27 mouse cellular contexts compared by ENCODE assay signal in genomic region chr10:59887432-59887831, GRCm38 (mm10). TPM values are rescaled to one million over a fixed set of nuclear protein-coding genes. Genes with fewer than 3 reads are reported as not detected.
DNase-seq lines count a peak whose midpoint lies in the region; ATAC-seq and TF ChIP-seq lines count a peak whose summit lies in the region.
"Had no signal": no experiment of that assay in that cellular context is flagged by ENCODE, and none has a peak within 500 bp of the region (broad histone marks: within the 10 kb centered on the region; RNA-seq: fewer than 3 reads in every experiment).

No protein-coding gene starts in this region.

- no peak overlapping the region for H3K4me3 ChIP-seq in liver, embryonic 13.5 days (replicated peaks)
- H3K4me3 ChIP-seq in liver, embryonic 15.5 days (replicated peaks), result no peak overlapping the region
- H3K4me3 ChIP-seq in megakaryocyte, embryonic 14.5 days (replicated peaks), result peak overlapping the region; percentile 25
- no peak overlapping the region for H3K4me3 ChIP-seq in stomach, postnatal 0 days (ENCODE audit: low read depth, low read length)
- H3K4me3 ChIP-seq: embryonic facial prominence, embryonic 13.5 days; forebrain, embryonic 10.5 days; forebrain, embryonic 15.5 days; hindbrain, embryonic 12.5 days; left cerebral cortex, adult 2 months; midbrain, embryonic 12.5 days; neural tube, embryonic 15.5 days had no signal

- no peak for TF ChIP-seq CTCF in stomach, postnatal 0 days (IDR thresholded peaks at IDR 0.05; ENCODE audit: low read depth)

- H3K27ac ChIP-seq in liver, embryonic 13.5 days, result peak overlapping the region; percentile 78
- H3K27ac ChIP-seq in liver, embryonic 15.5 days (replicated peaks), result peak overlapping the region; percentile 67
- no peak overlapping the region for H3K27ac ChIP-seq in stomach, postnatal 0 days (replicated peaks)
- H3K27ac ChIP-seq: embryonic facial prominence, embryonic 13.5 days; forebrain, embryonic 10.5 days; forebrain, embryonic 15.5 days; hindbrain, embryonic 12.5 days; kidney, postnatal 0 days; left cerebral cortex, adult 2 months; midbrain, embryonic 12.5 days; neural tube, embryonic 15.5 days had no signal

- H3K9me3 ChIP-seq in liver, embryonic 13.5 days (replicated peaks), result no peaks in the 10 kb centered on the region
- no peaks in the 10 kb centered on the region for H3K9me3 ChIP-seq in liver, embryonic 15.5 days (replicated peaks)
- H3K9me3 ChIP-seq in megakaryocyte, embryonic 14.5 days, result no peaks in the 10 kb centered on the region
- H3K9me3 ChIP-seq in stomach, postnatal 0 days (ENCODE audit: control insufficient read depth, low read length), result no peaks in the 10 kb centered on the region
- H3K9me3 ChIP-seq: embryonic facial prominence, embryonic 13.5 days; forebrain, embryonic 10.5 days; forebrain, embryonic 15.5 days; hindbrain, embryonic 12.5 days; midbrain, embryonic 12.5 days; neural tube, embryonic 15.5 days had no signal

- WGBS in liver, embryonic 13.5 days (ENCODE audit: insufficient replicate concordance), result 59% methylated on average over 5 of the region's 5 CpGs
- WGBS in liver, embryonic 15.5 days (ENCODE audit: insufficient replicate concordance), result 45% methylated on average over 5 of the region's 5 CpGs
- 83% methylated on average over 5 of the region's 5 CpGs for WGBS in stomach, postnatal 0 days

- peak overlapping the region; percentile 22; the same call in 1 of the 2 replicates for H3K9ac ChIP-seq in liver, embryonic 13.5 days
- no peak overlapping the region for H3K9ac ChIP-seq in liver, embryonic 15.5 days
- no peak overlapping the region for H3K9ac ChIP-seq in stomach, postnatal 0 days (ENCODE audit: low read length)
- H3K9ac ChIP-seq: embryonic facial prominence, embryonic 13.5 days; forebrain, embryonic 15.5 days; hindbrain, embryonic 12.5 days; midbrain, embryonic 12.5 days; neural tube, embryonic 15.5 days had no signal

- no peaks in the 10 kb centered on the region for H3K27me3 ChIP-seq in liver, embryonic 13.5 days
- no peaks in the 10 kb centered on the region for H3K27me3 ChIP-seq in liver, embryonic 15.5 days
- no peaks in the 10 kb centered on the region for H3K27me3 ChIP-seq in megakaryocyte, embryonic 14.5 days (replicated peaks)
- H3K27me3 ChIP-seq in stomach, postnatal 0 days (ENCODE audit: control insufficient read depth, insufficient read depth, low read length), result no peaks in the 10 kb centered on the region
- H3K27me3 ChIP-seq: embryonic facial prominence, embryonic 13.5 days; forebrain, embryonic 15.5 days; hindbrain, embryonic 12.5 days; midbrain, embryonic 12.5 days; neural tube, embryonic 15.5 days had no signal

- DNase-seq in liver, embryonic 13.5 days, result no peak
- no peak for DNase-seq in liver
- DNase-seq in stomach, postnatal 0 days (ENCODE audit: low spot score), result no peak
- no peak for DNase-seq in Muller cell, postnatal 12 days (ENCODE audit: inconsistent ontology term)
- DNase-seq in layer of hippocampus, postnatal 14 days (ENCODE audit: low spot score in 2 of 2), result no peak
- DNase-seq: adrenal gland, adult 8-10 months; cerebellum, adult 11 months; cerebellum, adult 9-10 months; cerebellum, postnatal 36 days; heart, postnatal 14 days; kidney, adult 8-10 months; lung, adult 2 months; lung, postnatal 10 days; right cerebral cortex, postnatal 4 days had no signal

- H3K4me2 ChIP-seq in liver, embryonic 13.5 days, result no peak overlapping the region
- H3K4me2 ChIP-seq in liver, embryonic 15.5 days, result no peak overlapping the region
- no peak overlapping the region for H3K4me2 ChIP-seq in stomach, postnatal 0 days (replicated peaks; ENCODE audit: low read depth)
- H3K4me2 ChIP-seq: embryonic facial prominence, embryonic 13.5 days; forebrain, embryonic 15.5 days; hindbrain, embryonic 12.5 days; midbrain, embryonic 12.5 days; neural tube, embryonic 15.5 days had no signal

- ATAC-seq in liver, embryonic 13.5 days (ENCODE audit: low read depth), result no peak
- peak; percentile 46 for ATAC-seq in common myeloid progenitor, adult 5-6 weeks (replicated peaks; ENCODE audit: low read depth, poor library complexity, severe bottlenecking)
- no peak for ATAC-seq in liver, embryonic 15.5 days (ENCODE audit: insufficient read depth)
- no peak for ATAC-seq in stomach, postnatal 0 days (ENCODE audit: low FRiP score, low TSS enrichment)
- ATAC-seq: activated CD4-positive, CD25-positive, alpha-beta regulatory T cell, adult 4 months; forebrain, embryonic 15.5 days; intestine, embryonic 16.5 days had no signal

- peaks cover 72% of the 10 kb centered on the region for H3K36me3 ChIP-seq in liver, embryonic 13.5 days
- peaks cover 53% of the 10 kb centered on the region for H3K36me3 ChIP-seq in liver, embryonic 15.5 days (replicated peaks)
- peaks cover 95% of the 10 kb centered on the region for H3K36me3 ChIP-seq in megakaryocyte, embryonic 14.5 days (replicated peaks; ENCODE audit: low read length)
- no peaks in the 10 kb centered on the region; the same call in 1 of the 2 replicates for H3K36me3 ChIP-seq in stomach, postnatal 0 days (ENCODE audit: control insufficient read depth, insufficient read depth, low read length)

- H3K4me1 ChIP-seq in liver, embryonic 13.5 days (replicated peaks), result peaks cover 67% of the 10 kb centered on the region
- peaks cover 67% of the 10 kb centered on the region for H3K4me1 ChIP-seq in liver, embryonic 15.5 days (replicated peaks)
- H3K4me1 ChIP-seq in megakaryocyte, embryonic 14.5 days, result peaks cover 92% of the 10 kb centered on the region
- no peaks in the 10 kb centered on the region for H3K4me1 ChIP-seq in stomach, postnatal 0 days (replicated peaks; ENCODE audit: control insufficient read depth, insufficient read depth)
- H3K4me1 ChIP-seq: embryonic facial prominence, embryonic 13.5 days; forebrain, embryonic 15.5 days had no signal

- no peak for TF ChIP-seq EP300 in stomach, postnatal 0 days (optimal IDR thresholded peaks at IDR 0.05)

RNA-seq across cellular contexts. Expression of gene Dnajb12, which starts 8.1 kb away (rescaled TPM):
- polyA plus RNA-seq in liver, embryonic 13.5 days (2015; fragmentation: Nextera tagmentation; extraction: Ambion mirVana), result 13.4 and 15.5 TPM in 2 replicates
- total RNA-seq in common myeloid progenitor, adult 5-6 weeks (2017), result 22.7 and 23.9 TPM in 2 replicates
- 14.3 and 15.0 TPM in 2 replicates for polyA plus RNA-seq in liver, embryonic 15.5 days (2015; fragmentation: Nextera tagmentation; extraction: Ambion mirVana)
- polyA plus RNA-seq in megakaryocyte, embryonic 14.5 days (2012; ENCODE audit: insufficient read depth, low replicate concordance), result 68.2 and 87.1 TPM in 2 replicates
- 17.4 and 19.0 TPM in 2 replicates for polyA plus RNA-seq in stomach, postnatal 0 days (2015; fragmentation: Nextera tagmentation; extraction: Ambion mirVana)
- total RNA-seq in layer of hippocampus, postnatal 14 days (2021), result 10 to 100 TPM; 48.0 to 50.1 TPM
